Mouse (Mus musculus) forebrain, postnatal 0 days (tissue): Measurements from ENCODE around the gene Irak4. TPM values are rescaled to one million over a fixed set of nuclear protein-coding genes. Genes with fewer than 3 reads are reported as not detected.

ENCODE experiments used
- ATAC-seq: fragments of 200-750 bp; cut with Nextera tagmentation; 2 replicates; pipeline ENCODE4 v1.8.0; 2017; ENCODE audit warnings: mild to moderate bottlenecking, moderate library complexity
- DNase-seq: peaks from one replicate; pipeline ENCODE4 v3.0.0-alpha.2; 2015
- H3K27ac ChIP-seq: fragments of 300-500 bp; sonication (generic); 2 replicates; pipeline ENCODE4 v1.5.1; 2014; ENCODE audit warnings: low read depth, mild to moderate bottlenecking, antibody characterized with exemption, low read length, moderate library complexity, mixed read lengths
- H3K27me3 ChIP-seq: fragments of 300-500 bp; sonication (generic); 2 replicates; pipeline ENCODE4 v1.6.1; 2014; ENCODE audit warnings: mild to moderate bottlenecking, low read length, mixed read lengths; ENCODE audit not compliant: insufficient read depth
- H3K36me3 ChIP-seq: fragments of 300-500 bp; sonication (generic); 2 replicates; pipeline ENCODE4 v1.6.1; 2014; ENCODE audit warnings: mild to moderate bottlenecking, moderate library complexity; ENCODE audit not compliant: insufficient read depth
- H3K4me1 ChIP-seq: fragments of 300-500 bp; sonication (generic); 2 replicates; pipeline ENCODE4 v1.6.1; 2014; ENCODE audit warnings: antibody characterized with exemption; ENCODE audit not compliant: insufficient read depth
- H3K4me2 ChIP-seq: fragments of 300-500 bp; sonication (generic); 2 replicates; pipeline ENCODE4 v1.6.1; 2014; ENCODE audit warnings: low read depth, mild to moderate bottlenecking, moderate library complexity
- H3K4me3 ChIP-seq: fragments of 300-500 bp; sonication (generic); 2 replicates; pipeline ENCODE4 v1.5.1; 2014; ENCODE audit warnings: low read depth, low read length, mixed read lengths
- H3K9ac ChIP-seq: fragments of 300-500 bp; sonication (generic); 2 replicates; pipeline ENCODE4 v1.6.1; 2014; ENCODE audit warnings: mild to moderate bottlenecking
- H3K9me3 ChIP-seq: fragments of 300-500 bp; sonication (generic); 2 replicates; pipeline ENCODE4 v1.6.1; 2016; ENCODE audit warnings: low read length
- CTCF ChIP-seq: sonication (generic); IDR thresholded peaks from 2 replicates; pipeline ENCODE4 v1.5.1; 2016; ENCODE audit warnings: antibody characterized with exemption, control low read depth, low read depth
- WGBS: fragments of 180-500 bp; shearing (Covaris S2); extraction: QIAGEN DNeasy Blood & Tissue Kit; methylation state at CpG from one replicate; pipeline ENCODE4 v1.1.7; 2014; 5-methylcytosine and 5-hydroxymethylcytosine counted together
- polyA plus RNA-seq: library from polyadenylated mRNA; unstranded; fragments of >200 nt; fragmentation: Nextera tagmentation; extraction: Ambion mirVana; gene quantifications from 2 replicates; pipeline ENCODE4 v1.2.1, GENCODE M21; 2015
- total RNA-seq: library from RNA; depleted of rRNA; stranded (reverse); fragments of >200 nt; gene quantifications from 2 replicates; pipeline ENCODE4 v1.2.3, GENCODE M21; 2014

Gene Irak4
- total and polyA plus RNA-seq, 2 experiments from 2014 or later, result 1.7 to 2.3 TPM

- DNase-seq (no peak), ATAC-seq (no peak)
- Histone ChIP-seq H3K27ac (no peak overlapping the region), H3K9me3 (no peaks in the 10 kb centered on the region), H3K4me2 (no peak overlapping the region), H3K4me3 (no peak overlapping the region), H3K36me3 (no peaks in the 10 kb centered on the region; the same call in 1 of the 2 replicates), H3K9ac (no peak overlapping the region), H3K4me1 (no peaks in the 10 kb centered on the region), H3K27me3 (no peaks in the 10 kb centered on the region)
- 92% methylated on average over 7 of the region's 7 CpGs for WGBS
- no peak for TF ChIP-seq CTCF
These were observed 7.9 kb upstream of the Irak4 start for GRCm38 (mm10) chr15:94535521-94535920.

DNA sequence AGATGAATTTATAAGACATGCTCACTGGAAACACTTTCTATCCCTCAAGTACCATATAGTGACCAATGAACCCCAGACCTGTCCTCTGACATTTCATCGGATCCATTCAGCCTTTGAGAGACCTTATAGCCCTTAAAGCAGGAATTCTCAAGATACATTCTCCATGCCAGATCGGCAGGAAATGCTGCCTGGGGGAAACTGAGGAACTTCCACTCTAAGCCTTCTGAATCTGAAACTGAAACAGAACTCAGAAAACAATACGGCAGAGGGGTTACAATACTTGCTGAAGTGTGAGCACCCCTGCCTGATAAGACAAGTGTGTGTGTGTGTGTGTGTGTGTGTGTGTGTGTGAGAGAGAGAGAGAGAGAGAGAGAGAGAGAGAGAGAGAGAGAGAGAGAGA, 4.1 kb upstream of the Irak4 start:
- WGBS, result 90% methylated on average over 3 of the region's 3 CpGs
- no peaks in the 10 kb centered on the region for H3K36me3 ChIP-seq
- no peaks in the 10 kb centered on the region for H3K4me1 ChIP-seq
- H3K4me2 ChIP-seq, result no peak overlapping the region
- H3K9ac ChIP-seq, result no peak overlapping the region
- DNase-seq, result no peak
- no peak overlapping the region for H3K27ac ChIP-seq
- no peak overlapping the region for H3K4me3 ChIP-seq
- no peak for ATAC-seq
- no peaks in the 10 kb centered on the region for H3K9me3 ChIP-seq
- no peaks in the 10 kb centered on the region for H3K27me3 ChIP-seq
- no peak for TF ChIP-seq CTCF

DNA sequence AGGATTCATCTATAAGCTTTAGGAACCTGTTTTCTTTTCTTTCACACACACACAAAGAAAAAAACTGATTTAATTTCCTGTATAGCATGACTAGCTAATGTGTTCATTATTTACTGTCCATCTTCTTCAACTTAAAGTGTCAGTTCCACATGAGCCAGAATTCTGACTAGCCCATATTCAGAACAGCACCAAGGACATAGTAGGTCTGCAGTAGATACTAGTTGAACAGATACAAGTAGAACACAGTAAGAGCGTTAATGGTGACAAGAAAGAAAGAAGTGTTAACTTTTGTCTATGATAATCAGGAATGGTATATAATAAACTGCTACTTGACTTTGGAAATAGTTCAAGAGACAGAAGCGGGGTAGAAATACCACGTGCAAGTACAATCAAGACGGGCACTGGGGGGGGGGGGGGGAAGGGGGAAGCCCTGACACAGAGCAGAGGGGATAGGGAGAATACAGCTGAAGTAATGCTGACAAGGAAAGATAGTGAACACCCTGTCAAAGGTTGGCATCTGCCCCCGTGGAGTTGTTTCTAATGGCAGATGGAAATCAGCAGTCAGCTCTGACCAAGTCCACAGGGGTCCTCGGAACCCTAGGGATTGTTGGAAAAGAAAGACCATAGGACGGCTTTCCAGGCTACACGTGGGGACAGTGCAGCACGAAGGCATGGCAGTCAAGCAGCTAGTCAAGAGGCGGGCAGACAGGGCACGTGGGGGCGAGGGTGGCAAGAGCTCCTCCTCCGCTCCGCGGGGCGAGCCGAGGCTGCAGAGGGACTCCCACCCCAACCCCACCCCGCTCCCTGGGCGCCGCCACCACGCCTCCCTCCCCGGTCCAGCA, 655 bp upstream of the Irak4 start:
- WGBS, result 9% methylated on average over 21 of the region's 22 CpGs
- DNase-seq (no peak), ATAC-seq (peak; percentile 93)
- peak overlapping the region; percentile 59 for H3K4me2 ChIP-seq
- H3K9me3 ChIP-seq, result no peaks in the 10 kb centered on the region
- no peak overlapping the region for H3K27ac ChIP-seq
- TF ChIP-seq CTCF, result no peak
- peak overlapping the region; percentile 62 for H3K9ac ChIP-seq
- H3K36me3 ChIP-seq, result no peaks in the 10 kb centered on the region
- H3K4me3 ChIP-seq, result peak overlapping the region; percentile 83
- no peaks in the 10 kb centered on the region for H3K4me1 ChIP-seq
- no peaks in the 10 kb centered on the region for H3K27me3 ChIP-seq

- WGBS, result 39% methylated on average over 9 of the region's 9 CpGs
- no peaks in the 10 kb centered on the region for H3K27me3 ChIP-seq
- H3K27ac ChIP-seq, result peak overlapping the region; percentile 54; the same call in 1 of the 2 replicates
- H3K4me1 ChIP-seq, result no peaks in the 10 kb centered on the region
- ATAC-seq (no peak), DNase-seq (no peak)
- peak overlapping the region; percentile 59 for H3K4me2 ChIP-seq
- H3K4me3 ChIP-seq, result peak overlapping the region; percentile 83
- H3K9me3 ChIP-seq, result no peaks in the 10 kb centered on the region
- no peak for TF ChIP-seq CTCF
- H3K9ac ChIP-seq, result peak overlapping the region; percentile 62
- no peaks in the 10 kb centered on the region for H3K36me3 ChIP-seq
These were observed 701 bp downstream of the Irak4 start for GRCm38 (mm10) chr15:94544052-94544636.

- TF ChIP-seq CTCF, result no peak
- ATAC-seq (no peak), DNase-seq (no peak)
- Histone ChIP-seq H3K9ac (no peak overlapping the region), H3K27me3 (no peaks in the 10 kb centered on the region), H3K4me2 (no peak overlapping the region), H3K27ac (no peak overlapping the region), H3K36me3 (no peaks in the 10 kb centered on the region), H3K4me1 (no peaks in the 10 kb centered on the region), H3K4me3 (no peak overlapping the region), H3K9me3 (no peaks in the 10 kb centered on the region)
- WGBS, result 89% methylated on average over 4 of the region's 4 CpGs
These were observed 1.4 kb downstream of the Irak4 start for GRCm38 (mm10) chr15:94544844-94545243.

- Histone ChIP-seq H3K4me1 (no peaks in the 10 kb centered on the region), H3K4me3 (no peak overlapping the region)
These were observed 10.1 kb downstream of the Irak4 start for GRCm38 (mm10) chr15:94553536-94553935.

DNA sequence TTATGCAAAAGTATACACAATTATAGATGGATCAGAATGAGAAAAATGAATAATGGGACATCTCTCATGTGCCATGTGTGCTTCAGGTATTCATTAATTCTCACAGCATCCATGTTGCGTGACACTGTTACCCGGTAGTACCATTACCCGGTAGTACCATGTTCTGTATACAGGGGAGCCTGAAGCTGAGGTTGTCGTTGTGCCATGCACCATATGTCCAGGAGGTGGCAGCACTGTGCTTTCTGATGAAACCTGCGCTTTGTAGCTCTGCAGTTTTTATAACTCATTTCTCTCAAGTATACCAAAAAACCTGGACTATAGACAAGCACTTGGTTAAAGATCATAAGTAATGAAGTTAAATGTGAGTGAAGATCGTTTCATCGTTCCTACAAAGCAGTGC, 14.0 kb downstream of the Irak4 start:
- H3K4me3 ChIP-seq, result no peak overlapping the region
- ATAC-seq, result peak; percentile 93
- no peak overlapping the region for H3K4me2 ChIP-seq
- no peak overlapping the region for H3K9ac ChIP-seq
- peak; percentile 98 for TF ChIP-seq CTCF
- no peaks in the 10 kb centered on the region for H3K27me3 ChIP-seq
- no peaks in the 10 kb centered on the region for H3K9me3 ChIP-seq
- peak; percentile 94 for DNase-seq
- H3K27ac ChIP-seq, result no peak overlapping the region
- no peaks in the 10 kb centered on the region for H3K4me1 ChIP-seq
- 19% methylated on average over 7 of the region's 7 CpGs for WGBS
- no peaks in the 10 kb centered on the region for H3K36me3 ChIP-seq

More at GRCm38 (mm10) chr15:94553536-94553935, 10.1 kb downstream of the Irak4 start:
- ATAC-seq (no peak), DNase-seq (no peak)
- peaks cover 3% of the 10 kb centered on the region; the same call in 1 of the 2 replicates for H3K9me3 ChIP-seq
- H3K27ac ChIP-seq, result no peak overlapping the region
- no peak overlapping the region for H3K4me2 ChIP-seq
- WGBS, result 90% methylated on average over 9 of the region's 9 CpGs
- H3K9ac ChIP-seq, result no peak overlapping the region
- H3K27me3 ChIP-seq, result no peaks in the 10 kb centered on the region
- TF ChIP-seq CTCF, result no peak
- H3K36me3 ChIP-seq, result no peaks in the 10 kb centered on the region
